Mouse (Mus musculus) v-Abl transformed pro-B cells (cell line): ENCODE data around the gene Ptpn18.

ENCODE experiments used
- in situ Hi-C, 2 experiments: fragments of 400-800 bp; cut with MboI; formaldehyde crosslinking; loops; one replicate each; pipeline ENCODE4 v1.15.1; 2025; ENCODE audit not compliant: unreplicated experiment in 2 of 2

Ptpn18 gene

GRCm38 (mm10) chr1:34459284-34460060, at the start of gene Ptpn18:
Gene Ptpn18, plus strand, starts transcription at chr1:34459762.
- in situ Hi-C loops, result loop anchor here in 1 of 2 experiments (25.0 kb wide), 2 partner anchors 378 to 447 kb away; partner anchors contain the start of genes Fam168b and Plekhb2

DNA sequence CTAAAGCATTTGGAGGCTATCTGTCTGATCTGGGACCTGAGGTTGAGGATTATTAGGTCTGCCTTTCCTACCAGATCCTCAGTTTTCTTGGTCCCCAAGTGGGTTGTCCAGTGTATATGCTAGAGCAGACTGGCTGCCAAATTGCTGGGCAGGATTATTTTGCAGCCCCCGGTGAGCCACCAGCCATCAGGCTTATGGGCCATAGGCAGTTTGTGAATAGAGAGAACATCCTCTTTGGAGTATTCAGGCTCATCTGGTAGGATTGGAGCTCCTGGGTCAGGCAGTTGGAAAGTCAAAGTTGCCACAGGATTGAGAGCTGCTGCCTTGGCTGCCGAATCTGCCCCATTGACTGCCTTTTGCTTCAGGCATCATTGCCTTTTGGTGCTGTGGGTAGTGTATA, 31.1 kb upstream of the Ptpn18 start:
- in situ Hi-C loops, result no loop called here

GRCm38 (mm10) chr1:34429281-34429680, 30.3 kb upstream of the Ptpn18 start:
- in situ Hi-C loops, result no loop called here

DNA sequence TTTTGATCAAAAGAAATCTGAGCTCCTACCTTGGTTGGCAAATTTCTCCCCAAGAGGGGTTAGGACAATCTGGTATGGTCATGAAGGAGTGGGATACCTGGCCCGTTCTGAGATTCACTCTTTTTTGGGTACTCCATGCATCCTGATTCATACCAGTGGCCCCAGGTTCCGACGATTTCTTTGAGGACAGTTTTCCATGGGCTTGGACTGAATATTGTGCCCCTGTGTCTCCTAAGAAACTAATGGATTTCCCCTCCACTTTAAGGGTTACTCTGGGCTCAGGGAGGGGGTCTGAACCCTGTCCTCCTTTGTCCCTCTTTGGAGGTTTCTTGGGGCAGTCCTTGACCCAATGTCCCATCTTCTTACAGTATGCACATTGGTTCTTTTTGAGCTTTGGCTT, 28.6 kb upstream of the Ptpn18 start:
- in situ Hi-C loops, result no loop called here

DNA sequence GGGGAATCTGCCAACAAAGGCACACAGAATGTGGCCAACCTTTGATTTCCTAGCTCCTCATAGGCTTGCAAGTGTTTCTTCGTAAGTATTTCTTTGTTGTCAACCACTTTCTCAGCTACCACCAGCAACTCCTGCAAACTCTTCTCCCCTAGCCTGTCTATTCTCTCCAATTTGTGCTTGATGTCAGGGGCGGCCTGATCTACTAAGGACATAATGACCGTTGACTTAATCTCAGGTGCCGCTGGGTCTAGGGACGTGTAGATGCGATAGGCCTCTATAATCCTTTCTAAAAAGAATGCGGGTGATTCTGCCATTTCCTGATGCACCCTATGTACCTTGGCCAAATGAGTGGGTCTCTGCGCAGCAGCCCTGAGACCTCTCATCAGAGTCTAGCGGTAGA, 28.1 kb upstream of the Ptpn18 start:
- in situ Hi-C loops, result no loop called here

- in situ Hi-C loops, result no loop called here
Measured at GRCm38 (mm10) chr1:34432411-34432775, 27.2 kb upstream of the Ptpn18 start.

- in situ Hi-C loops, result no loop called here
Measured at GRCm38 (mm10) chr1:34432776-34433481, 26.6 kb upstream of the Ptpn18 start.

DNA sequence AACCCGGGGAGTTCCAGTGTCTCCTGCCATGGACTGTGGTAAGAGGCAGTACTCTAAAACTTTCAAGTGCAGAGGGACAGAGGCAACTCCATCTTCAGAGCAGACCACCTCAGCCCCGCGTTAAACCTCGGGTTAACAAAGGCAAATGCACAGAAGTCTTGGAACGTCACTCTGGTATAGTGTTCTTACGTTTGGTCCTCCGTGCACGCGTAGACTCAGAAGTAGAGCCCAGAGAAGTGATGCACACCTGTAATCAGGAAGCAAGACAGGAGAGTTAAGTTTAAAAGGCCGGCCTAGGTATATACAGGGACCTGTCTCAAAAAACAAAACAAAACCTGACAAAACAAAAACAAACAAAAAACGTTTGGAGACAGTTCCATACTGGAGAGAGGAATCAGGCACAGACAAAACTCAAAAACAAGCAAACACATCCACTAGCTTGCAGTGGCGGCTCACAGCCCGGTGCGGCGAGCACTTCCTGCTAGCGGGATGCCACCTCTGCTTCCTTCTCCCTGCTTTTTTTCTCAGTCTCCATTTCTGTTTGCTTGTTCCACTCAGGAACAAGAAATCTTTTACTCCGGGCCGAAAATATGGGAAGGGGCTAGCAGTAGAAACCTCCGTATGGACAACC, 25.6 kb upstream of the Ptpn18 start:
- in situ Hi-C loops, result no loop called here

- in situ Hi-C loops, result loop anchor here in 1 of 2 experiments (5.0 kb wide), 1 partner anchor 48 kb away; no protein-coding TSS in a partner anchor
Measured at GRCm38 (mm10) chr1:34434660-34435160, 24.9 kb upstream of the Ptpn18 start.

GRCm38 (mm10) chr1:34435371-34436120, 24.0 kb upstream of the Ptpn18 start:
- in situ Hi-C loops, result loop anchor here in 1 of 2 experiments (5.0 kb wide), 1 partner anchor 47 kb away; no protein-coding TSS in a partner anchor

DNA sequence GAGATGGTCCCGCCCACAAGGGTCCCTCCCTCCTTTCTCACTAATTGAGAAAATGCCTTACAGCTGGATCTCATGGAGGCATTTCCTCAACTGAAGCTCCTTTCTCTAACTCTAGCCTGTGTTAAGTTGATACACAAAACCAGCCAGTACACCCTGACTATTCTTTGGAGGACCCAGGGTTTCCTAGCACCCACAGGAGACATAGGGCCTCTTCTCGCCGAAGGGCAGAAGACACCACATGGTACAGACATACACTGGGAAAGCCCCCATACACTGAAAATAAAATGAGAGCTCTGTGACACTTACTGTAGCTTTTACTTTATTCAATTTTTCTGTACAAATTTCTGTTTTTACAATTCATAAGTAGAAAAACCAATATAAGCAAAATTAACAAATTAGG, 23.2 kb upstream of the Ptpn18 start:
- in situ Hi-C loops, result loop anchor here in 1 of 2 experiments (5.0 kb wide), 1 partner anchor 46 kb away; no protein-coding TSS in a partner anchor

DNA sequence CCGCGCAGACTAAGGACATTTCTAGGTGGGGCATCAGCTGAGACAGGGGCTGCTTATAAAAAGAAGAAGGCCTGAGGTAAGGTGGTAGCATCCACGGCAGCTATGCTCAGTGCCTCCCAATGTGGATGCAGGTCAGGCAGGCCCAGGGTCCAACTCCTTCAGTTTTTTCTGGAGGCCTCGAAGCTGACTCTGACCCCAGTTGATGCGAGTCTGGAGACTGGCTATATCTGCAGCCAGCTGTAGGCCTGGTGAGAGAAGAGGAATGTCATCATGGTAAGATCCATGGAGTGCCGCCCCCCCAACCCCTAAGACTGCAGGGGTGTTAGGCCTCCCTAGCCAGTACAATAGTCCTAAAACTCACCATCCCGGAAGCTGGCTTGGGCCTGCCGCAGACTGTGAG, 22.2 kb upstream of the Ptpn18 start:
- in situ Hi-C loops, result loop anchor here in 1 of 2 experiments (5.0 kb wide), 1 partner anchor 45 kb away; no protein-coding TSS in a partner anchor

- in situ Hi-C loops, result loop anchor here in 1 of 2 experiments (5.0 kb wide), 1 partner anchor 44 kb away; no protein-coding TSS in a partner anchor
Measured at GRCm38 (mm10) chr1:34438381-34439051, 21.0 kb upstream of the Ptpn18 start.

DNA sequence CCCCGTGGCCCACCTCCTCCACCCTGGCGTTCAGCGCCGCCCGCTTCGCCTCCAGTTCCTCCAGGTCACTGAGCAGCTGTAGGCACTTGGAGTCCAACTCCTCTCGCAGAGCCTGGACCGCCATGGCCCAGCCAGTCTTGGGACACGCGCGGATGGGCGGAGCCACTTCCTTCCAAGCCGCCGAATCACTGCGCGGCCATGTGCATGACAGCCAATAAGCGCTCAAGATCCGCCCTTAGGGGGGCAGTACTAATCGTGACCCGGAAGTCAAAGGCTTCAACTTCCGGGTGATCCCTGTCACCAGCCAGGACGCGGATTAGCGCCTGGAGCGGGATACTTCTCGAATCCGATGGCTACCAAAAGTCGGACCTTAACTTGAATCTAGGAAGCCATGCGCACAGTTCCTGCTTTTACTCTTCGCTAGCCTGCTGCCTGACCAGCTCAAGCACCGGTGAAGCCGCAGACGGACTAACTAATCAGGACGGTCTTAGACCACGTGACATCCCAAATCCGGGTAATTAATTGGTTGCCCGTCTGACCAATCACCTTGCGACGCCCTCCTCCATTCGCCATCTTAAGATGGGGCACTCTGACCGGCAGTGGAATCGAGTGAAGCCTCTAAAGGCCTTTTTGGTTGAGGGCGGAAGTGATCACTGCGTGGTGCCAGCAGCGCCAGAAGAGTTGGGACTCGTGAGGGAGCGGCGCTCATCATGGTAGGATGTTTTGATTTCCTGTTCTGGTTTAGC, 20.2 kb upstream of the Ptpn18 start, which contains the start of the genes Ccdc115 and Imp4:
TSS of gene Ccdc115 (minus strand) at position 458 of the 746 bp plus-strand sequence.
TSS of gene Imp4 (plus strand) at position 637 of the 746 bp plus-strand sequence.
- in situ Hi-C loops, result loop anchor here in 1 of 2 experiments (5.0 kb wide), 1 partner anchor 43 kb away; no protein-coding TSS in a partner anchor

GRCm38 (mm10) chr1:34439961-34440630, 19.5 kb upstream of the Ptpn18 start:
- in situ Hi-C loops, result loop anchor here (5.0 to 10.0 kb wide), 3 partner anchors 42 to 405 kb away; partner anchors contain the start of genes Fam168b (in 1 of the 2) and Plekhb2 (in 1 of the 2)

GRCm38 (mm10) chr1:34443124-34443523, 16.4 kb upstream of the Ptpn18 start:
- in situ Hi-C loops, result loop anchor here in 1 of 2 experiments (5.0 to 10.0 kb wide), 2 partner anchors 44 to 402 kb away; partner anchors contain the start of genes Fam168b and Plekhb2

DNA sequence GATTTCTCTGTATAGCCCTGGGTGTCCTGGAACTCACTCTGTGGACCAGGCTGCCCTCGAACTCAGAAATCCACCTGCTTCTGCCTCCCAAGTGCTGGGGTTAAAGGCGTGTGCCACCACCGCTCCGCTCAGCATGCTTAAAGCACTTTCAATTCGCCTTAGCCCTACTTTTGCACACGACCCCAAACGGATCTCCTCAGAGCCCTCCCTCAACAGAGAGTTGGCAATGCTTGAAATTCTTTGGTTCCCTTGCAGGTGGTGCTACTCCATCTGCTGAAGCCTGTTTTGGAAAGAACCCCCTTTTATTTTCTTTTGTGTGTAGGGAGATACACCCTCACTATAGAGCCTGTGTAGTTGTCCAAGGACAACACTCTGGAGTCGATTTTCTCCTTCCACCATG, 1.1 kb upstream of the Ptpn18 start:
- in situ Hi-C loops, result loop anchor here in 1 of 2 experiments (25.0 kb wide), 2 partner anchors 379 to 446 kb away; partner anchors contain the start of genes Fam168b and Plekhb2

GRCm38 (mm10) chr1:34460061-34460441, 489 bp downstream of the Ptpn18 start:
- in situ Hi-C loops, result loop anchor here in 1 of 2 experiments (25.0 kb wide), 2 partner anchors 377 to 448 kb away; partner anchors contain the start of genes Fam168b and Plekhb2
